Mouse (Mus musculus): ENCODE measurements at regions not wholly inside any gene's neighbourhood (a gene's known extent, or its start where the extent isn't known, plus 50 kb on each side); places are given as distances from the start of the nearest gene placed in this dataset.

GRCm38 (mm10) chr3:68808866-68809265 lies 60.5 kb upstream of the 1110032F04Rik start:
- H3K79me2 ChIP-seq (ENCODE audit: control insufficient read depth, insufficient read depth, low read length, poor library complexity) = no peaks in the 10 kb centered on the region
- no peaks in the 10 kb centered on the region for H3K4me1 ChIP-seq (ENCODE audit: control insufficient read depth in 1 of 2, insufficient read depth in 2 of 2, low read length in 2 of 2)
- no peak for TF ChIP-seq POLR2AphosphoS5 (IDR thresholded peaks at IDR 0.05; ENCODE audit: borderline replicate concordance, low read depth, low read length)
- no peak for TF ChIP-seq NELFE (IDR thresholded peaks at IDR 0.05; ENCODE audit: low read depth, low read length)
- no peak for TF ChIP-seq UBTF (IDR thresholded peaks at IDR 0.05; ENCODE audit: borderline replicate concordance, insufficient read depth, low read depth, low read length)
- TF ChIP-seq JUND (IDR thresholded peaks at IDR 0.05; ENCODE audit: low read depth, low read length) = no peak
- no peak for TF ChIP-seq POLR2A (IDR thresholded peaks at IDR 0.05; ENCODE audit: control insufficient read depth in 1 of 2, insufficient read depth in 1 of 2, low read depth in 1 of 2, low read length in 2 of 2, poor library complexity in 1 of 2)
- TF ChIP-seq SIN3A (IDR thresholded peaks at IDR 0.05; ENCODE audit: low read length) = no peak
- TF ChIP-seq MAZ (IDR thresholded peaks at IDR 0.05; ENCODE audit: low read depth, low read length) = no peak
- no peak for TF ChIP-seq E2F4 (IDR thresholded peaks at IDR 0.05; ENCODE audit: borderline replicate concordance, low read depth, low read length)
- no peak for TF ChIP-seq MAFK (IDR thresholded peaks at IDR 0.05; ENCODE audit: borderline replicate concordance, low read depth, low read length)
- no peaks in the 10 kb centered on the region for H3K9me3 ChIP-seq (replicated peaks; ENCODE audit: insufficient read depth, low read length)
- no peaks in the 10 kb centered on the region for H3K36me3 ChIP-seq (ENCODE audit: control insufficient read depth in 1 of 2, insufficient read depth in 2 of 2, low read length in 2 of 2)
- no peak for DNase-seq (ENCODE audit: low read depth, low spot score)
- no peak overlapping the region for H3K27ac ChIP-seq (ENCODE audit: control insufficient read depth, low read depth, low read length)
- peaks cover 0 to 1% of the 10 kb centered on the region in 2 experiments; a peak in 1 of 4 replicates for H3K27me3 ChIP-seq (ENCODE audit: control insufficient read depth in 1 of 2, insufficient read depth in 2 of 2, low read length in 2 of 2)
- no peak overlapping the region for H3K9ac ChIP-seq (ENCODE audit: control insufficient read depth, low read depth, low read length, poor library complexity, severe bottlenecking)
- no peak overlapping the region for H3K4me3 ChIP-seq (ENCODE audit: control insufficient read depth in 1 of 2, insufficient read depth in 1 of 2, low read depth in 2 of 2, low read length in 2 of 2)

- no peaks in the 10 kb centered on the region for H3K36me3 ChIP-seq (ENCODE audit: control insufficient read depth in 1 of 2, insufficient read depth in 2 of 2, low read length in 2 of 2)
- no peak overlapping the region for H3K9ac ChIP-seq (ENCODE audit: control insufficient read depth, low read depth, low read length, poor library complexity, severe bottlenecking)
- no peak overlapping the region for H3K4me3 ChIP-seq (ENCODE audit: control insufficient read depth in 1 of 2, insufficient read depth in 1 of 2, low read depth in 2 of 2, low read length in 2 of 2)
- peaks cover 0 to 1% of the 10 kb centered on the region in 2 experiments; a peak in 1 of 4 replicates for H3K27me3 ChIP-seq (ENCODE audit: control insufficient read depth in 1 of 2, insufficient read depth in 2 of 2, low read length in 2 of 2)
- no peaks in the 10 kb centered on the region for H3K4me1 ChIP-seq (ENCODE audit: control insufficient read depth in 1 of 2, insufficient read depth in 2 of 2, low read length in 2 of 2)
- H3K9me3 ChIP-seq (replicated peaks; ENCODE audit: insufficient read depth, low read length) = no peaks in the 10 kb centered on the region
- DNase-seq (ENCODE audit: low read depth, low spot score) = no peak
- H3K27ac ChIP-seq (ENCODE audit: control insufficient read depth, low read depth, low read length) = no peak overlapping the region
- TF ChIP-seq E2F4 (IDR thresholded peaks at IDR 0.05; ENCODE audit: borderline replicate concordance, low read depth, low read length) = no peak
- TF ChIP-seq ZNF384 (IDR thresholded peaks at IDR 0.05; ENCODE audit: low read depth, low read length) = no peak
- no peak for TF ChIP-seq NRF1 (IDR thresholded peaks at IDR 0.05; ENCODE audit: insufficient read depth, low read depth, low read length, poor library complexity, severe bottlenecking)
- TF ChIP-seq ZC3H11A (IDR thresholded peaks at IDR 0.05; ENCODE audit: low read depth, low read length) = no peak
- no peaks in the 10 kb centered on the region for H3K79me2 ChIP-seq (ENCODE audit: control insufficient read depth, insufficient read depth, low read length, poor library complexity)
These were observed 55.9 kb upstream of the 1110032F04Rik start for GRCm38 (mm10) chr3:68813461-68813860.

DNA sequence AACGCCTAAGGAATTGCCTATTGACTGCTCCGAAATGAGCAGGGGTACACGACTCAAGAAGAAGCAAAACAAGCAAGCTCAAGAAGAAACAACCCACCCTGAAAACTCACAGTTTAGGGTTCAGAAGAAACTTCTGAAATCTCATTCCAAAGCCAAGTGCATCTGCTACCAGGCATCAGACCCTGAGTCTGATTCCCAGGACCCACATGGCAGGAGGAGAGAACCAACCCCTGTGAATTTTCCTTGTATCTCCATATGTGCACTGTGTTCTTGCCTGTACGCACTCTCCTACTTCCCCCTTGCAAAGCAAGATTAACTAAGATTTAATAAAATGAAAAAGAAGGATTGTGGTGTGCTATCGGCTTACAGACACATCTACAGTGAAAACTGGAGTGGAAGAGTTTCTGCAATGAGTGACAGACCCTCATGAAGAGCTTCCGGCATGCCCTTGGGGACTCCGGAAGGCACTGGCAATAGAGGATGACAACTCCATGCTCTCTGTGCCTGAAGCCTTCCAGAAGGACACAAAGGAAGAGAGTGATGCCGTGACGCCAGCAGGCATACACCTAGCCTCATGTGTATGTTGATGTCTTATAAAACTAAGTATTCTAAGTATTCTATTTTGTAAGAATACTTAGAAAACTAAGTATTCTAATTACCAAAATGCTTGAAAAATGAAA lies 55.2 kb upstream of the 1110032F04Rik start:
- H3K4me3 ChIP-seq (ENCODE audit: control insufficient read depth in 1 of 2, insufficient read depth in 1 of 2, low read depth in 2 of 2, low read length in 2 of 2) = no peak overlapping the region
- no peaks in the 10 kb centered on the region for H3K79me2 ChIP-seq (ENCODE audit: control insufficient read depth, insufficient read depth, low read length, poor library complexity)
- peaks cover 0 to 2% of the 10 kb centered on the region in 2 experiments; a peak in 2 of 4 replicates for H3K27me3 ChIP-seq (ENCODE audit: control insufficient read depth in 1 of 2, insufficient read depth in 2 of 2, low read length in 2 of 2)
- DNase-seq (ENCODE audit: low read depth, low spot score) = no peak
- no peaks in the 10 kb centered on the region for H3K4me1 ChIP-seq (ENCODE audit: control insufficient read depth in 1 of 2, insufficient read depth in 2 of 2, low read length in 2 of 2)
- no peak overlapping the region for H3K27ac ChIP-seq (ENCODE audit: control insufficient read depth, low read depth, low read length)
- no peaks in the 10 kb centered on the region for H3K9me3 ChIP-seq (replicated peaks; ENCODE audit: insufficient read depth, low read length)
- TF ChIP-seq USF2 (IDR thresholded peaks at IDR 0.05; ENCODE audit: borderline replicate concordance in 1 of 2, insufficient read depth in 1 of 2, low read depth in 1 of 2, low read length in 2 of 2) (no peak), MAZ (IDR thresholded peaks at IDR 0.05; ENCODE audit: low read depth, low read length) (no peak), GATA1 (IDR thresholded peaks at IDR 0.05; ENCODE audit: low read depth, low read length) (no peak), MYB (IDR thresholded peaks at IDR 0.05; ENCODE audit: low read depth, low read length) (no peak), ELF1 (IDR thresholded peaks at IDR 0.05; ENCODE audit: low read depth, low read length) (no peak), ZKSCAN1 (IDR thresholded peaks at IDR 0.05; ENCODE audit: low read depth, low read length) (no peak), ZMIZ1 (IDR thresholded peaks at IDR 0.05; ENCODE audit: low read depth, low read length) (no peak), GABPA (IDR thresholded peaks at IDR 0.05; ENCODE audit: low read depth, low read length) (no peak), POLR2AphosphoS2 (IDR thresholded peaks at IDR 0.05; ENCODE audit: low read length) (no peak), MAX (IDR thresholded peaks at IDR 0.05; ENCODE audit: low read length) (no peak), HCFC1 (IDR thresholded peaks at IDR 0.05; ENCODE audit: low read depth, low read length) (no peak), RCOR1 (IDR thresholded peaks at IDR 0.05; ENCODE audit: low read depth, low read length) (no peak), NRF1 (IDR thresholded peaks at IDR 0.05; ENCODE audit: insufficient read depth, low read depth, low read length, poor library complexity, severe bottlenecking) (no peak)
- H3K9ac ChIP-seq (ENCODE audit: control insufficient read depth, low read depth, low read length, poor library complexity, severe bottlenecking) = no peak overlapping the region
- no peaks in the 10 kb centered on the region for H3K36me3 ChIP-seq (ENCODE audit: control insufficient read depth in 1 of 2, insufficient read depth in 2 of 2, low read length in 2 of 2)

All from MEL (cell line).